Mouse (Mus musculus) lung, embryonic 14.5 days (tissue): Measurements from ENCODE around the gene Kcnj3. TPM values are rescaled to one million over a fixed set of nuclear protein-coding genes. Genes with fewer than 3 reads are reported as not detected.

ENCODE experiments used
- ATAC-seq: fragments of 200-750 bp; cut with Nextera tagmentation; 2 replicates; pipeline ENCODE4 v1.8.0; 2017; ENCODE audit warnings: mild to moderate bottlenecking, moderate TSS enrichment, moderate library complexity; ENCODE audit not compliant: insufficient read depth
- DNase-seq: peaks from one replicate; pipeline ENCODE4 v3.0.0-alpha.2; 2015
- H3K27ac ChIP-seq: fragments of 300-500 bp; sonication (generic); 2 replicates; pipeline ENCODE4 v1.5.1; 2014; ENCODE audit warnings: low read depth, mild to moderate bottlenecking, moderate library complexity
- H3K27me3 ChIP-seq: fragments of 300-500 bp; sonication (generic); 2 replicates; pipeline ENCODE4 v1.6.1; 2014; ENCODE audit warnings: low read length, control low read depth; ENCODE audit not compliant: insufficient read depth
- H3K36me3 ChIP-seq: fragments of 300-500 bp; sonication (generic); 2 replicates; pipeline ENCODE4 v1.6.1; 2014; ENCODE audit warnings: control low read depth; ENCODE audit not compliant: insufficient read depth
- H3K4me1 ChIP-seq: fragments of 300-500 bp; sonication (generic); 2 replicates; pipeline ENCODE4 v1.6.1; 2014; ENCODE audit warnings: antibody characterized with exemption, control low read depth; ENCODE audit not compliant: insufficient read depth
- H3K4me2 ChIP-seq: fragments of 300-500 bp; sonication (generic); 2 replicates; pipeline ENCODE4 v1.6.1; 2014; ENCODE audit warnings: mild to moderate bottlenecking
- H3K4me3 ChIP-seq: fragments of 300-500 bp; sonication (generic); 2 replicates; pipeline ENCODE4 v1.5.1; 2014; ENCODE audit warnings: low read depth, low read length
- H3K9ac ChIP-seq: fragments of 300-500 bp; sonication (generic); 2 replicates; pipeline ENCODE4 v1.6.1; 2014
- H3K9me3 ChIP-seq: fragments of 300-500 bp; sonication (generic); 2 replicates; pipeline ENCODE4 v1.6.1; 2016; ENCODE audit warnings: low read depth, low read length, control low read depth
- CTCF ChIP-seq: IDR thresholded peaks from 2 replicates; pipeline ENCODE4 v1.5.1; 2016; ENCODE audit warnings: antibody characterized with exemption, low read depth
- WGBS: fragments of 180-500 bp; shearing (Covaris S2); extraction: QIAGEN DNeasy Blood & Tissue Kit; methylation state at CpG from one replicate; pipeline ENCODE4 v1.1.7; 2014; 5-methylcytosine and 5-hydroxymethylcytosine counted together
- polyA plus RNA-seq: library from polyadenylated mRNA; unstranded; fragments of >200 nt; fragmentation: Nextera tagmentation; extraction: Ambion mirVana; gene quantifications from 2 replicates; pipeline ENCODE4 v1.2.1, GENCODE M21; 2014

Kcnj3 gene
- polyA plus RNA-seq, 1 experiment from 2014 or later: 0.08 TPM

GRCm38 (mm10) chr2:55505712-55506111, 69.9 kb downstream of the Kcnj3 start:
- TF ChIP-seq CTCF: no peak
- H3K27ac ChIP-seq: no peak overlapping the region
- ATAC-seq: no peak

GRCm38 (mm10) chr2:55517297-55517696, 81.5 kb downstream of the Kcnj3 start:
- Histone ChIP-seq H3K9ac (no peak overlapping the region), H3K9me3 (no peaks in the 10 kb centered on the region), H3K27me3 (no peaks in the 10 kb centered on the region), H3K4me3 (no peak overlapping the region), H3K27ac (no peak overlapping the region), H3K4me1 (no peaks in the 10 kb centered on the region), H3K4me2 (no peak overlapping the region), H3K36me3 (no peaks in the 10 kb centered on the region)
- TF ChIP-seq CTCF: no peak
- ATAC-seq (no peak), DNase-seq (peak; percentile 2)

More at GRCm38 (mm10) chr2:55505712-55506111, 69.9 kb downstream of the Kcnj3 start:
- no peak overlapping the region for H3K4me3 ChIP-seq
- 86% methylated on average over 1 of the region's 1 CpGs for WGBS
- no peaks in the 10 kb centered on the region for H3K36me3 ChIP-seq
- H3K9me3 ChIP-seq: no peaks in the 10 kb centered on the region
- H3K9ac ChIP-seq: no peak overlapping the region
- DNase-seq: no peak
- no peaks in the 10 kb centered on the region for H3K4me1 ChIP-seq
- H3K4me2 ChIP-seq: no peak overlapping the region
- H3K27me3 ChIP-seq: no peaks in the 10 kb centered on the region

GRCm38 (mm10) chr2:55532738-55533491, 97.1 kb downstream of the Kcnj3 start:
- DNase-seq (no peak), ATAC-seq (no peak)
- no peaks in the 10 kb centered on the region for H3K4me1 ChIP-seq
- 75% methylated on average over 8 of the region's 8 CpGs for WGBS
- H3K27me3 ChIP-seq: no peaks in the 10 kb centered on the region
- no peak for TF ChIP-seq CTCF
- no peak overlapping the region for H3K27ac ChIP-seq
- H3K36me3 ChIP-seq: no peaks in the 10 kb centered on the region
- no peak overlapping the region for H3K4me2 ChIP-seq
- H3K9me3 ChIP-seq: no peaks in the 10 kb centered on the region
- H3K9ac ChIP-seq: no peak overlapping the region
- H3K4me3 ChIP-seq: no peak overlapping the region

- Histone ChIP-seq H3K9ac (no peak overlapping the region), H3K4me2 (no peak overlapping the region), H3K27me3 (no peaks in the 10 kb centered on the region), H3K4me3 (no peak overlapping the region), H3K4me1 (no peaks in the 10 kb centered on the region), H3K9me3 (no peaks in the 10 kb centered on the region), H3K36me3 (no peaks in the 10 kb centered on the region), H3K27ac (no peak overlapping the region)
- TF ChIP-seq CTCF: no peak
- 90% methylated on average over 2 of the region's 2 CpGs for WGBS
- ATAC-seq (no peak), DNase-seq (no peak)
Measured at GRCm38 (mm10) chr2:55534946-55535345, 99.2 kb downstream of the Kcnj3 start.

GRCm38 (mm10) chr2:55535482-55535881, 99.7 kb downstream of the Kcnj3 start:
- no peaks in the 10 kb centered on the region for H3K27me3 ChIP-seq
- H3K9me3 ChIP-seq: no peaks in the 10 kb centered on the region
- WGBS: 65% methylated on average over 1 of the region's 1 CpGs
- TF ChIP-seq CTCF: no peak
- no peak overlapping the region for H3K4me2 ChIP-seq
- no peak overlapping the region for H3K9ac ChIP-seq
- no peaks in the 10 kb centered on the region for H3K4me1 ChIP-seq
- no peak overlapping the region for H3K4me3 ChIP-seq
- H3K27ac ChIP-seq: no peak overlapping the region
- ATAC-seq (no peak), DNase-seq (no peak)
- H3K36me3 ChIP-seq: no peaks in the 10 kb centered on the region

- no peaks in the 10 kb centered on the region for H3K27me3 ChIP-seq
- no peak overlapping the region for H3K4me3 ChIP-seq
- no peaks in the 10 kb centered on the region for H3K4me1 ChIP-seq
- no peaks in the 10 kb centered on the region for H3K36me3 ChIP-seq
- H3K9ac ChIP-seq: no peak overlapping the region
- H3K4me2 ChIP-seq: no peak overlapping the region
- H3K9me3 ChIP-seq: no peaks in the 10 kb centered on the region
- no peak for TF ChIP-seq CTCF
- DNase-seq (no peak), ATAC-seq (no peak)
- no peak overlapping the region for H3K27ac ChIP-seq
Measured at GRCm38 (mm10) chr2:55547612-55548011, 111.8 kb downstream of the Kcnj3 start.

- Histone ChIP-seq H3K4me2 (no peak overlapping the region), H3K9me3 (no peaks in the 10 kb centered on the region), H3K9ac (no peak overlapping the region), H3K36me3 (no peaks in the 10 kb centered on the region), H3K4me1 (no peaks in the 10 kb centered on the region), H3K4me3 (no peak overlapping the region), H3K27ac (no peak overlapping the region), H3K27me3 (no peaks in the 10 kb centered on the region)
- DNase-seq (no peak), ATAC-seq (no peak)
- no peak for TF ChIP-seq CTCF
- 71% methylated on average over 4 of the region's 4 CpGs for WGBS
Measured at GRCm38 (mm10) chr2:55558368-55558985, 122.7 kb downstream of the Kcnj3 start.
